Mouse (Mus musculus) MEL (cell line): ENCODE results near the gene Vmn1r201.

Experiments
- CTCF ChIP-seq, 3 experiments: IDR thresholded peaks in 2 of 3; conservative IDR thresholded peaks in 1 of 3; 2 replicates each; pipeline ENCODE4 v1.5.1; 2011 to 2012; ENCODE audit warnings: low read length in 3 of 3, low read depth in 2 of 3, mild to moderate bottlenecking in 2 of 3, improper control_type of control experiment in 1 of 3, inconsistent platforms in 1 of 3, mixed read lengths in 1 of 3, moderate library complexity in 1 of 3; ENCODE audit not compliant: control insufficient read depth in 1 of 3, insufficient read depth in 1 of 3, poor library complexity in 1 of 3, severe bottlenecking in 1 of 3
- E2F4 ChIP-seq: IDR thresholded peaks from 2 replicates; pipeline ENCODE4 v1.6.1; 2011; ENCODE audit warnings: low read depth, low read length, improper control_type of control experiment, borderline replicate concordance
- ETS1 ChIP-seq: IDR thresholded peaks from 2 replicates; pipeline ENCODE4 v1.6.1; 2012; ENCODE audit warnings: low read depth, mild to moderate bottlenecking, inconsistent platforms, low read length, improper control_type of control experiment, moderate library complexity
- GATA1 ChIP-seq: IDR thresholded peaks from 2 replicates; pipeline ENCODE4 v1.6.1; 2011; ENCODE audit warnings: low read depth, low read length, improper control_type of control experiment
- MAFK ChIP-seq: IDR thresholded peaks from 2 replicates; pipeline ENCODE4 v1.6.1; 2011; ENCODE audit warnings: low read depth, mild to moderate bottlenecking, low read length, improper control_type of control experiment, borderline replicate concordance
- MAX ChIP-seq: IDR thresholded peaks from 2 replicates; pipeline ENCODE4 v1.6.1; 2011; ENCODE audit warnings: low read length, improper control_type of control experiment
- NRF1 ChIP-seq: IDR thresholded peaks from 2 replicates; pipeline ENCODE4 v1.6.1; 2014; ENCODE audit warnings: low read depth, mild to moderate bottlenecking, inconsistent platforms, low read length, improper control_type of control experiment, moderate library complexity; ENCODE audit not compliant: poor library complexity, insufficient read depth, severe bottlenecking
- POLR2A ChIP-seq, 2 experiments: IDR thresholded peaks; 2 replicates each; pipeline ENCODE4 v1.6.1; 2011 to 2012; ENCODE audit warnings: low read length in 2 of 2, mild to moderate bottlenecking in 2 of 2, control low read depth in 1 of 2, improper control_type of control experiment in 1 of 2, low read depth in 1 of 2, moderate library complexity in 1 of 2; ENCODE audit not compliant: control insufficient read depth in 1 of 2, insufficient read depth in 1 of 2, poor library complexity in 1 of 2
- POLR2AphosphoS2 ChIP-seq: IDR thresholded peaks from 2 replicates; pipeline ENCODE4 v1.6.1; 2011; ENCODE audit warnings: low read length, improper control_type of control experiment
- POLR2AphosphoS5 ChIP-seq: IDR thresholded peaks from 2 replicates; pipeline ENCODE4 v1.6.1; 2012; ENCODE audit warnings: low read depth, borderline replicate concordance, mild to moderate bottlenecking, inconsistent platforms, low read length, moderate library complexity, mixed read lengths
- TBP ChIP-seq: IDR thresholded peaks from 2 replicates; pipeline ENCODE4 v1.8.0; 2011; ENCODE audit warnings: low read depth, low read length, improper control_type of control experiment
- TCF12 ChIP-seq: IDR thresholded peaks from 2 replicates; pipeline ENCODE4 v1.6.1; 2014; ENCODE audit warnings: low read depth, mild to moderate bottlenecking, inconsistent platforms, low read length, improper control_type of control experiment, moderate library complexity

DNA sequence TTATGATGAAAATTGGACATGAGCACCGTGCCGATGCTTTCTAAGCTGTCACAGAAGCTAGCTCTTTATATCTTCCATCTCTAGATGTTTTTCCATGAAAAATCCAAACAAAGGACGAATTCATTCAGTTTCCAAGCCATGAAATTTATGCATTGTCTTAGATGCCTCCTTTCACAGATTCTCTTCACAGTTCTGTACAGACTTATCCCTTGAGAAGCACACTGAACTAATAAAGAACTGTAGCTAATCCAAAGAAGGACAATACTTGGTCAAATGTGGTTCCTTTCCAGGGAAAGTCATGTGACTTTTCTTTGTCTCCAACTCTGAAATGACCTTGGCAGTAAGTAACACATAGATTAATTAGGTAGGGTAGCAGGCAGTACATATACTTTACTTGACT is 30.7 kb downstream of the Vmn1r201 start:
- TF ChIP-seq MAX, result no peak
- TF ChIP-seq CTCF (IDR thresholded peaks at IDR 0.05 in 2 of 3, conservative IDR thresholded peaks at IDR 0.05 in 1 of 3; ENCODE audit: control insufficient read depth in 1 of 3, insufficient read depth in 1 of 3, low read depth in 2 of 3, low read length in 3 of 3, poor library complexity in 1 of 3, severe bottlenecking in 1 of 3), result no peak
- TF ChIP-seq NRF1, result no peak
- no peak for TF ChIP-seq POLR2A (IDR thresholded peaks at IDR 0.05; ENCODE audit: control insufficient read depth in 1 of 2, insufficient read depth in 1 of 2, low read depth in 1 of 2, low read length in 2 of 2, poor library complexity in 1 of 2)
- no peak for TF ChIP-seq TCF12
- TF ChIP-seq POLR2AphosphoS5, result no peak
- TF ChIP-seq E2F4, result no peak
- TF ChIP-seq GATA1, result no peak
- no peak for TF ChIP-seq MAFK
- no peak for TF ChIP-seq POLR2AphosphoS2
- TF ChIP-seq ETS1, result no peak
- TF ChIP-seq TBP, result no peak
